Mouse (Mus musculus) adrenal gland, adult 18-20 months (tissue): Measurements from ENCODE around the gene Atxn7l3. TPM values are rescaled to one million over a fixed set of nuclear protein-coding genes. Genes with fewer than 3 reads are reported as not detected.
A peak's percentile ranks its signal among the peaks of the same experiment; 100 is the strongest.

Experiments
- DNase-seq, 2 experiments: peaks; one replicate each; pipeline ENCODE4 v3.0.0; 2021 to 2022; ENCODE audit warnings: low spot score in 2 of 2
- long read RNA-seq, 2 experiments: library from polyadenylated mRNA; stranded (forward); transcript quantifications; one replicate each; pipeline ENCODE4 v2.0.0; 2021
- total RNA-seq, 2 experiments: library from RNA; stranded (reverse); gene quantifications; 1 replicate in 1 of 2; 2 replicates in 1 of 2; pipeline ENCODE4 v1.2.3; 2021

The Atxn7l3 gene
- total RNA-seq = 10 to 100 TPM; 44.3 to 53.4 TPM
- long read RNA-seq, experiment 1, partial matches to known transcripts = 1 of 15 reads
- long read RNA-seq, experiment 1, other reads (novel, unspliced or antisense) = 10 of 15 reads
- long read RNA-seq, experiment 2, partial matches to known transcripts = 1 of 25 reads
- long read RNA-seq, experiment 2, other reads (novel, unspliced or antisense) = 19 of 25 reads

DNA sequence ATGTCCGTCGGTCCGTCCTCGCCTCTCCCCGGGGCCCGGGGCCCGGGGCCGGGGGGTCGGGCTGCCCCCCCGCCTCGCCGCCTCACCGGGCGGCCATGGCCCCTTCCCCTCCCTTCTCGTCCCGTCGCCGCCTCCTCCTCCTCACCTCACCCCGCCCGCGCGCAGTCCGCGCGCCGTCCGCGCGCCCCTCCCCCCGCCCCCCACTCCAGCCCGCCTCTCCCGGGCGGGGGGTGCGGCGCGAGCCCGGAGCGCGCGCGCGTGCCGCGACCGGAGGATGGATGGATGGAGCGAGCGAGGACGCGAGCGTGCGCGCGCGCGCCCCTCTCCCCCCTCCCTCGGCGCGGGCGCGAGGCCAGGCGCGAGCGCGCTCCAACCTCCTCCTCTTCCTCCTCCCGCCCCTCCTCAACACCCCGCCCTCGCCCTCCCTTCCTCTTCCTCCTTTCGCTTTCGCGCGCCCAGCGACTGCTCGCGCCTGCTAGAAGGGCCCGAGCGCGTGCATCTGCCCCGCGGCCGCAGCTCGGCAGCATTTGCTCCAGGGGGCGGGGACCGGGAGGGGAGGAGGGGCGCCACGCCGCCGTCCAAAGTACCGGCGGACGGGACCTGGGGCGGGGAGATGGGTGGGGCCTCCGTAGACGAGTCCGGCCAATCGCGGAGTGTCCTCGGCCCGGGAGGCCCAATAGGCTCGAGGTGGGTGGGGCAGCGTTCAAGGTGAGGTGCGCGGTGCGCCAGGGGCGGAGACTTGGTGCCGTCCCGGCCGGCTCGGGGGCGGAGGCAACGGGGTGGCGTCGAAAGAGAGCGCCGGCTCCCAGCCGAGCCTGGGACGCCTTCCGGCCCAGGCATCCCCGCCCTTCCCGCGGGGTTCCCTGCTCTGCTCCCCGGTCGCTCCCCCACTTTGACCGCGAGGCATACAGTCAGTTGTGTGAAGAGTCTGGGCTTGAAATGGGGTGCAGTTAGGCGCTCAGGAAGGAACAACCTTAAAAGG lies at the start of gene Atxn7l3:
TSS of gene Atxn7l3 (minus strand) at position 141 of the 982 bp plus-strand sequence.
- peak; percentile 97 for DNase-seq

DNA sequence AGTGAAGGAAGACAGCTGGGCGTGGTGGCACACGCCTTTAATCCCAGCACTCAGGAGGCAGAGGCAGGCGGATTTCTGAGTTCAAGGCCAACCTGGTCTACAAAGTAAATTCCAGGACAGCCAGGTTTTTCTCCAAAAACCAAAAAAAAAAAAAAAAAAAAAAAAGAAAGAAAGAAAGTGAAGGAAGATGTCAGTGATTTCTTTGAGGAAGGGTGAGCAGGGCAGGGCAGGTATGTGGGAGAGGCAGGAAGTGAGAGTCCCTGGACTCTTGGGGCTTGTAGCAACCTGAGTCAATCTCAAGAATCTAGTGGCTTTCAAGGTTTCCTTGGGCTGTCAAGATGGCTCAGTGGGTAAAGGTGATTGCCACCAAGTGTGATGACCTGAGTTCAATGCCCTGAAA lies 48.0 kb upstream of the Atxn7l3 start:
- no peak for DNase-seq

DNA sequence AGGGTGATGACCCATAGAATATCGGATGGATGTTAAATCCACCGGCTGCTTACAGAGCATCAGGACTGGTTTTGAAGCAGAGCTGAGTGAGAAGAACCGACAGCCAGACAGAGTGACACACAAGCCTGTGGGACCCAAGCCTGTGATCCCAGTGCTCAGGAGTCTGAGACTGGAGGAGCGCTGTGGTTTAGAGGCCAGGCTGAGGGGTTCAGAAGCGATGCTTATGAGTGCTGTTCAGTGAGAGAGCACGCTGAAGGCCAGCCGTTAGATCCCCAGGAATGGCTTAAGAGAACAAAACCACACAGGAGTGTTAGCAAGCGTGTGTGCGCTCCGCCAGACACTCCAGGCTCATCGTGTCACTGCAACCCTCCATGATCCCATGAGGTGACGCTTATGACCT lies 46.3 kb upstream of the Atxn7l3 start:
- DNase-seq = no peak

DNA sequence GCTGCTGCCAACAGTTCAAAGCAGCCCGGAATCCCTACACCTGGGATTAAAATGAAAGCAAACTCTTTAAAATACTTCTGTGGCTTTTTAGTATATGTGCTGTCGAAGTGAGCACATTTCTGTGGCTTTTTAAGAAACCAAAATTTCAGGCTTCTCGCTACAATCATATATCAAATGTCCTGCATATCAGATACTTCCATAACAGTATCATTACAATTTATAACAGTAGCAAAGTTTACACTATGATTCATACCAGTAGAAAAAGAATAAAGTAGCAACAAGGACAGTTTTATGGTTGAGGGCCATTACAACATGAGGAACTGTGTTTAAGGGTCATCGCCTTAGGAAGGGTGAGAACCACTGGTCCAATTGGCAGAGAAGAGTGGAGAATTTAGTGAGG lies 44.7 kb upstream of the Atxn7l3 start:
- no peak for DNase-seq

DNA sequence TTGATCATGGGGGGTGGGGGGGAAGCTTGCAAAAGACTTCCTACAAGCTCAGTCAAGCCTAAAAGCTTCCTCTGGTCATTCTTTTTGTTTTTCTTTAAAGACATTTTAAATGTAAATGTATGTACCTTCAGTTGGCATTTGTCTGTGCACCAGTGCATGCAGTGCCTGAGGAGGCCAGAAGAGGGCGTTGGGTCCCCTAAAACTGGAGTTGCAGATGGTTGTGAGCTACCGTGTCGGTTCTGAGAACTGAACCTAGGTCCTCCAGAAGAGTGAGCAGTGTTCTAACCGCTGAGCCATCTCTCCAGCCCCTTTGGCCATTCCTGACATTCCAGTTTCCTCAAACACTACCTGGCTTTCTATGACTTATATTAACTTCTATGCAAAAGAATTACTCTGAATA lies 43.2 kb upstream of the Atxn7l3 start:
- DNase-seq = no peak

DNA sequence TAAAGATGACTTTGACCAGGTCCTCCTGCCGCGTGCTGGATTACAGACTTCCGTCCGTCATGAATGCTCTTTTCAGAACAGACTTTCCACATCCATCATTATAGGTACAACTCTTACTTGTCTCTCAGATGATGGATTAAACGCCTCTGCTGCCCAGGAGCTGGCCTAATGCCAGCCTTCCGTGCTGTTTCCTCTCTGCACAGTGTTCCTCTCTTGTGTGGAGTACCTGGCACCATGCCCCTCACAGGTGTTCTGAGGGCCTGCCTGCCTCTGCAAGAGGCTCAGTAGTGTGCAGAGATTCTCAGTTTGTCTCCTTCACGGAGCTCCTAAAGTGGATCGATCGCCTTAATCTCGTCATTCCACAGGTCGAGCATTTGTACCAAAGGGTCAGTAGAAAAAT lies 42.8 kb upstream of the Atxn7l3 start:
- DNase-seq = no peak

DNA sequence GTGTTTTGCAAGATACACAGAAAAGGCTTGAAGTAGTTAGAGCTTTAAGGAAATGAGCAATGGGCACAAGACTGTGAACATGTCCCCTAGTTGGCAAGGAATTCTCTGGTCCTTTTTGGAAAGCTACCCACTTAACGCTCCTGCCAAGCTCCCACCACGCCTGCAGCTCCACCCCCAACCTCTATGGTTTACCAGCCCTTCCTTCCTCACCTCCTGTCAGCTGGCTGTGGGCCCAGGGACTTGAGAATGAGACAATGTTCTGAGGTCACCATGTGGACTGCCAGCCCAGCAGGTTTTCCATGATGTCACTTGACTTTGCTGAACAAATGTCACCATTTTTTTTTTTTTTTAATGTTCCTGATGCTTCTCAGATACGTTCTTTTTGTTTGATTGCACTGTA lies 42.1 kb upstream of the Atxn7l3 start:
- DNase-seq = peak; percentile 59 to 67

DNA sequence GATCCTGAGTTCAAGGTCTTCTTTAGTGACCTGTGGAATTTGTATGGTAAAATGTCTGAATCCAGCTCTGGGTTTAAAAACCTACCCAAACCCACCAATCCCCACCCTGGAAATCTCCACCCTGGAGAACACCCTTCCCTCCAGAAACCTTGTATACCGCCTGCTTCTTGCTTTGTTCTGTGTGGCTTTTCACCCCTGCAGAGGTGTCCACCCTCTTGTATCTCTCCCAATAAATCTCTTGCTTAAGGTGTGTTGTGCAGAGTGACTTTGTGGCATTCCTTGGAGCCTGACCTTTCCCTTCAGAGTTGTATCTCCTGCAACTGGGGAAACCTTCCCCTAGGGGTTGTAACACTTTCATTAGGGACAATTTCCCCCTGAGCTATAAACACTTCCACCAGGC lies 41.5 kb upstream of the Atxn7l3 start:
- no peak for DNase-seq

DNA sequence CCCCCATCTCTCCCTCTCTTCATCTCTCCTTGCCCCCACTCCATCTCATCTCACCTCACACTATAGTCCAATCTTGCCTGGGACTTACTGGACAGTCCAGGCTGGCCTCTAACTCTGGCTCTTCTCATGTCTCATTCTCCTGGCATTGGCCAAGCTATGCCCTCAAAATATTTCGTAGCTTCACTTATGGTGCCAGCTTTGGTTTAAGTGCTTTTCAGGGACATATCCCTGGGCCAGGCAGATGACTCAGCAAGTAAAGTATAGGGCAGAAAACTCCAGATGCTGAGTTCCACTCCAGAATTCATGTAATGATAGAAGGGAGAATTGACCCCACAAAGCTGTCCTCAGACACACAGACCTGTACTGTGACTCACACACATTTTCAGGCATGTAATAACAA lies 39.8 kb upstream of the Atxn7l3 start:
- DNase-seq = no peak

DNA sequence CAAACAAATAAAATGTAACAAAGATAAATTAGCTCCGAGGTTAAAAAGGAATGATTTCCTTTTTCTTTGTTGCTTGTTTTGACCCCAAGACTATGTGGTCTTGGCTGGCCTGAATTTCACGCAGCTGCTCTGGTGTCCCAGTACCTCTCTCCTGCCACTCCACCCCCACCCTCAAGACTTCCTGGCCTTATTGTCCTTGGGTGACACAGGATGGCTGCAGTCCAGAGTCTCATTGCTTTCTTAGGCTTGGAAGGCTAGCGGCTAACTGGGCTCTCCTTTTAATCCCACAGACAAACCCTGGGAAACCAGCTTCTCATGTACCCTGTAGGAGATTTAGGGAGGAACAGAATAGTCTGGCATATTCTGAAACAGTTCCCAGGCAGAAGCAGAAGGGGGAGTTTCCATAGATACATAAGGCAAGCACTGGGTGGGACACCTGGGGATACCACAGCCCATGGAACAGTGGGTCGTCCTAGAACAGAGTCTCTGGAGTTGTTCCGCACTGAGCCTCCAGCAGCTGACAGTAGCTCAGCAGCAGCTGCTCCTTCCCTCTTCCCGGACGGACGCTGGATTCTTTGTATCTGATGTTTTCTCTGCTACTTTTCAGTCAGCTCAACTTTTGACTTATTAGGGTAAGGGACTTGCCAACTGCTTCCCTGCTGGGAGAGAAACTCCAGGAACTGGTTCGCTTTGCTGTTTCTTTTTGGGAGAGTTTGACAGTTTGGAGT lies 38.7 kb upstream of the Atxn7l3 start:
- DNase-seq = no peak

DNA sequence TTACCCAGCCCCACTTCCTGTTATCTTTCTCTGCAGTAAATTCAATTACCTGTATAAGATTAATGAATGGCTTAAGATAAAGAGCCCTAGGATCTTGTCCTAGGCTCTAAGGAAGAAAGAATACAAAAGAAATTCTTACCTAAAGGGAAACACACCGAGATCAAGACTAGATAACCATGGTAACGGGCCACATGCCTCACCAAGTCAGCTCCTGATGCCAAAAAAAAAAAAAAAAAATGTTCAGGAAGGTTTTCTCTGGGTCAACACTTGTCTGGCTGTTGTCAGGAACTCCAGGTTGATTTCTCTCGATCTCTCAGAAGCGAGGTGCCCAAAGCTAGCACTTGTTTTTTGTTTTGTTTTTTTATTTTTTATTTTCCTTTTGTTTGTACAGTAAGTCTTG lies 37.6 kb upstream of the Atxn7l3 start:
- DNase-seq = no peak

DNA sequence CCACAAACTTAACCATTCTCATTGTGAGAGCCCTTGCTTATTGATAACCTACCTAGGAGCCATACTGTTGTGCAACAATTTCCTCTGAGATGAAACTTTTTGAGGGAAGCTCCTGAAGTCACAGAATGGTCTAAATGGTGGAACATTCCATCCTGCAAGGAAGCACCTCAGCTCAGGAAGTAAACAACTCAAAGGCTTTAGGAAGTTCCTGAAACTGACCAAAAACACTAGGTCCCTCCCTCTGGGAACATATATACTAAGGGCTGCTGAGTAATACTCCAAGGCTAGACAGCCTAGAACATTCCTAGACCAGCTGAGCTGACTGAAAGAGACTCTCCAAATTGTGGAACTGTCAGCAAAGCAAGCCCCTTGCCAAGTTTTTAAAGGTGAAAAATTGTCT lies 36.6 kb upstream of the Atxn7l3 start:
- DNase-seq = no peak

DNA sequence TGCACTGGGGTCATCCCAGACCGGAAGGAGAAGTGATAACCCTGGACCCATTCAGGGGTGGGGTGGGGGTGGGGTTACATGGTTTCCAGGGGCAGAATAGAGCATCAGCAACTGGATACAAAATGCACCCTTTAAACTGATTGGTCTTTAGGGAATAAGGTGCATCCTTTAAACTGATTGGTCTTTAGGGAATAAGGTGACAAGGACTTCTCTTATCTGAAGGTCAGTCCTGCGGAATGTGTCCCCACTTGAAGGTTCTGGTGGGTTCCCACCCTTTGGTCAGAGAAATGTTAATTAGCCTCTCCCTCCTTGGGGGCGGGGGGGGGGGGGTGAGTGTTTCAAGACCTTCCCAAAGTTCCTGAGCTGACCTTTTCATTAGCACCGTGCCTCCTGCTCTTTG lies 35.4 kb upstream of the Atxn7l3 start:
- DNase-seq = no peak

DNA sequence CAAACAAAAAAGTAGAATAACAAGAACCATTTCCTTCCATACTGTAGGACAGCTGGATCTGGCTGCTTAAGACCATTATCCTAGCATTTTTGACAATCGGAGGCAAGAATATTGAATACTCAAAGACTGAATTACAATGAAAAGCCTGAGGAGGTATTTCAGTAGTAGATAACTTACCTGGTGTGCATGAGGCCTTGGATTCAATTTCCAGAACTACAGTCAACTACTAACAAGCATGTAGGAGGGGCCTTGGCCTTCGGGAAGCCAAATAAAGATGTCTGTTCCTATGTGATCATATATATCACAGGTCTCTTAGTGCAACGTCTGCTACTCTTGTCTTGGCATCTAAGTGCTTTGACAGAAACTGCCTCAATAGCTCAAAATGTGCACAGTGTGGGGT lies 33.6 kb upstream of the Atxn7l3 start:
- no peak for DNase-seq

DNA sequence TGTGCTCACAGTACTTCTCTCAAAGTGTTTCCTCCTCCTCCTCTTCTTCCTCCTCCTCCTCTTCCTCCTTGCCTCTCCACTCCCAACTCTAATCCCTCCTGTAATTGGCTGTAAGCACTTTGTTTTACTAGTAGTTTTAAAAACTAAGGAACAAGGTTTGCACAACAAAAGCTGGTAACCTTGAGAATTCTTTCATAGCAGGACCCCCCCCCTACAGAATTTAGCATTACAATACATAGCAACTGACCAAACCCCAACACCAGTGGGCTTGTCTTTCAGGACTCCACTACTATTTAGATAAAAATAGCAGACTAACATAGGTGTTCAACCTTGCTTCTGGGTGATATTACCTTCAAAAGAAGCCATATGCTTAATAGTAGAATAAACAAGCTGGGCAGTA lies 33.1 kb upstream of the Atxn7l3 start:
- no peak for DNase-seq

DNA sequence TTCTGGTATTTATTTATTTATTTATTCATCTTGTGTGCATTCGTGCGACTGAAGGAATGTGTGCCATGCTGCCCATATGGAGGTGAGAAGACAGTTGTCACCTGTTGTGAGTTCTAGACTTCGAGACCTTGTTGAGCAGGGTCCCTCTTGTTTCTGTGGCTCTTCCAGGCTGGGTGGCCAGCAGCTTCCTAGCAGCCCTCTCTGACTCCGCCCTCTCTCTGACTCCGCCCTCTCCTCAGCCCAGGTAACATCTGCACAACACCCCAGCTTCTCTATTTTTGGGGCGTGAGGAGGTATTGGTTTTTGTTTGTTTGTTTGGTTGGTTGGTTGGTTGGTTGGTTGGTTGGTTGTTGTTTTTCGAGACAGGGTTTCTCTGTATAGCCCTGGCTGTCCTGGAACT lies 31.4 kb upstream of the Atxn7l3 start:
- no peak for DNase-seq

DNA sequence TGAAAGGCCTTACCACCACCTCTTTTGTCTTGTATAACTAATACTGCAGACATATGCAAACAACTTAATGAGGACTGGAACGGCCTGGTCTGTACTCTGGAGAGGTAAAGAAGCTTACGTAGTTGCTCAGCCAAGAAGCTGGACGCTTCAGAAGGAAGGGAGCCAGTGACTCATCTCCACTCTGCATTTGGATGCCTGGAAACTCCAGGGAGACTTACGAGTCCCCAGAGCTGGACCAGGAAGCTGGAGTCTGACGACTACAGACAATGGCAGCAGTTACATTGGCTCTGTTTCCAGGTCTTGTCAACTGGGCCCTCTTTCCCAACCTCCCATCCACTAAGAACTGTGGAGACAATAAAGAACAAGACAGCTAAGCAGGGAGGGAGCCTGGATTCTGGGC lies 30.8 kb upstream of the Atxn7l3 start:
- no peak for DNase-seq

DNA sequence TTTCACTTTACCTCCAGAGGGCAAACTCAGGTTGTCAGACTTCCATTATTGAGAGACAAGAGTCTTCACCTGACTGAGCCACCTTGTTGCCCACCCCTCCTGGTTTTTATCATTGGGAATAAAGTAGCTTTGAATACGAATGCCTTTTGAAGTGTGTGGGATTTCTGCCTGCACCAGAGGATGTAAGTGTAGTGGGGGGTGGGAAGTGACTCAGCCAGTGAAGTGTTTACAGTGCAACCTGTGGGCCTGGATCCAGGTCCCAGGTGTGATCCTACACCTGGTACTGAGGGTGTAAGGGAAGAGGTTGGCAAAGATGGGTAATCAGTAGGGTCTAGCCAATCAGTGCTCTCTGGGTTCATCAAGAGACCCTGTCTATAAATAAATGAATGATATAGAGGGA lies 27.1 kb upstream of the Atxn7l3 start:
- DNase-seq = no peak

DNA sequence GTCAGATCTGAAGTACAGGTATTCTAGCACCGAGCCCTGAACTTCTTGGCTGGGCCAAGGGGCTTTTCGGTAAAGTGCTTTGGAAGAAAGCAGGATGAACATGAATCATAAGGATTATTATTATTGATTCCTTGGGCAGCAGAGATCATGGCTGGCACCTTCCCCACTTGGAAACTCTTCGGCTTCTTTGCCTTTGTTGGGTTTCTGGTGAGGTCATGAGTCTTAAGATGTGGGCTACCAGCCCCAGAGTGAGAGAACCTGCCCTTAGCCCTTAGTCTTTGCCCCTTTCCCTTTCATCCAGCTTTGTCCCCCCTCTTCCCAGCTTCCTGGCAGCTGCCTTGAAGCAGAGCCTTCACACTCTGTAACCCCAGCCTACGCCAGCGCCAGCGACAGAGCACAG lies 25.5 kb upstream of the Atxn7l3 start:
- no peak for DNase-seq

DNA sequence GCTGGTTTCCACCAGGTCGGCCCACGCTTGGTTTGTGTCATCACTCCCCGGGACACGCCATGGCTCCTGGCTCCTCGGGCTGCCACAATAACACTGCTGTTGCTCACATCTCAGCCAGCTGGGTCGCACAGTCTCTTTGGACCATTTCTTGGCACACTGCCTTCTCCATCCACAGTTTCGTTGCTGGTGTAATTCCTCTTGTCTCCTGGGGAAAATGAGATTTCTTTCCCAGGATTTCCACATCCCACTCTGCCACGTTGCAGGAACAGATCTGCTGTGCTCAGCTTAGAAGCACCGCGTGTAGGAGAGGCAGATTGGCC lies 24.2 kb upstream of the Atxn7l3 start:
- peak; percentile 64 to 67 for DNase-seq

DNA sequence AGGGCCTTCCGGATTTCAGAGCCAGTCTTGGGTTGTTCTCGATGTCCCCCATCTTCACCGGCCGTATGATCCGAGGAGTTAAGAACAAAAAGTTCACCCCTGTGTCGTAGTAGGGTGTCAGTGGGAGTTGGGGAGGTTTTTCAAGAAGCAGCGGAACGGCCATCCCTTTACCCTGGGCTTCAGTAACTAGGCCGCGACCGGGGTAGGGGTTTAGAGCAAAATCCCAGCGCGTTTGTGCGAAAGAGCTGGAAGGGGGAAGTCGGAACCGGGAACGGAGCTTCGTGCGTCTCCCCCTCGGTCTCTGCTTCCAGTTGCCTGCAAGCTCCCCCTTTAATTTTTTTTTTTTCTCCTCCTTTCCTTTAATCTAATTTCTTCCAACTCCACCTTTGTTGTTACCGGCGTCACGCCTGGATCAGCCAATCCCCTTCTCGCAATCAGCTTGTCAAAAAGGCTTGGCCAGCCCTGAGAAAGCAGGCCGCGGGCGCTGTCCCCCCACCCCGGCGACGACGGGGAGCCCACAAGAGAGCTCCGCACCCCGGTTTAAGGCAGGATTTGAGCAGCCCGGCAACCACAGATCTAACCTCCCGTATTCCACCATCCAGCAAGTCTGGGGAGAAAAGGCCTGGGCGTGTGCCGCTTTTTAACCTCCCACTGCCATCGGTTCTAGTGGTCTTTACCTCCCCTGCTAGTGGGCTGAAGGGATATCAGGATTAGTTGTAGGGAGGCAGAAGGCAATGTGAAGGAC lies 23.7 kb upstream of the Atxn7l3 start:
- DNase-seq = peak; percentile 80 to 82
